Mouse (Mus musculus) erythroblast, embryonic 14.5 days (primary cell): ENCODE data around the gene Dkk3.

Experiments
- GATA1 ChIP-seq: IDR thresholded peaks from 2 replicates; pipeline ENCODE4 v1.6.1; 2012; ENCODE audit warnings: low read length, inconsistent platforms, mixed read lengths
- TAL1 ChIP-seq: IDR thresholded peaks from 3 replicates; pipeline ENCODE4 v1.6.1; 2012; ENCODE audit warnings: low read length, inconsistent platforms, mixed read lengths

GRCm38 (mm10) chr7:112199343-112199742 lies 40.5 kb upstream of the Dkk3 start:
- TF ChIP-seq GATA1, result no peak
- TF ChIP-seq TAL1, result no peak
